20 mouse cellular contexts compared by ENCODE assay signal in the genomic region with DNA sequence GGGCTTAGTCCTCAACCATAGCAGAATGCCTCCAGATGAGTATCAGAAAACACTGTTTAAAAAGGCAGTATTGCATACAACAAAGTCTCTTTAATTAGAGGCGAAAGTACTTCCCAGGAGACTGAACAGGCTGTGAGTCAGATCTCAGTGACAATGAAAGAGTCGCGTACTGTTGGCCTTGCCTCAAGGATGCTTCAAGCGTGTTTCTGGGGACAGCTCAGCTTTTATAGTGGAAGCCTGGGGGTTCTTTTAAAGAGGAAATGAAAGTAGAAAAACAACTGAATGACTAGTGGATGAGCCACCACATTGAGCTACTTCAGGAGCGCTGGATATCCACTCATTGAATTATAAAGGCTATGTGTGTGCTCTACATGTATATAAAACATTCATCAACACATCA.
DNase-seq lines count a peak whose midpoint lies in the region; ATAC-seq lines count a peak whose summit lies in the region.
"Had no signal": no experiment of that assay in that cellular context is flagged by ENCODE, and none has a peak within 500 bp of the region (broad histone marks: within the 10 kb centered on the region; RNA-seq: fewer than 3 reads in every experiment).

No protein-coding gene starts in this region.

- no peak overlapping the region for H3K27ac ChIP-seq in forebrain, embryonic 10.5 days
- no peak overlapping the region for H3K27ac ChIP-seq in heart, embryonic 12.5 days (ENCODE audit: poor library complexity, severe bottlenecking)
- H3K27ac ChIP-seq: embryonic facial prominence, embryonic 13.5 days; forebrain, embryonic 13.5 days; heart, embryonic 13.5 days; hindbrain, embryonic 15.5 days had no signal

- WGBS in forebrain, embryonic 10.5 days = 84% methylated on average over 5 of the region's 5 CpGs
- WGBS in heart, embryonic 12.5 days = 87% methylated on average over 5 of the region's 5 CpGs

- no peak overlapping the region for H3K9ac ChIP-seq in heart, embryonic 12.5 days
- H3K9ac ChIP-seq: embryonic facial prominence, embryonic 13.5 days; forebrain, embryonic 13.5 days; forebrain, postnatal 0 days; heart, embryonic 13.5 days; hindbrain, embryonic 15.5 days had no signal

- H3K9me3 ChIP-seq in forebrain, embryonic 10.5 days = no peaks in the 10 kb centered on the region
- no peaks in the 10 kb centered on the region for H3K9me3 ChIP-seq in heart, embryonic 12.5 days (replicated peaks)
- H3K9me3 ChIP-seq: embryonic facial prominence, embryonic 13.5 days; forebrain, embryonic 13.5 days; heart, embryonic 13.5 days; hindbrain, embryonic 15.5 days had no signal

- peak; percentile 46 for ATAC-seq in granulocyte monocyte progenitor cell, adult 5-6 weeks (replicated peaks; ENCODE audit: poor library complexity, severe bottlenecking)
- ATAC-seq in heart, embryonic 12.5 days (ENCODE audit: insufficient number of reproducible peaks, low FRiP score) = no peak
- ATAC-seq: forebrain, embryonic 13.5 days; forebrain, postnatal 0 days; intestine, embryonic 16.5 days had no signal

- DNase-seq in adrenal gland, adult (ENCODE audit: inconsistent age in 2 of 2, low spot score in 1 of 2) = peak; percentile 25 to 87
- no peak for DNase-seq in adrenal gland, postnatal 4 days (ENCODE audit: low spot score in 2 of 2)
- peak; percentile 67 for DNase-seq in Muller cell, postnatal 12 days (ENCODE audit: inconsistent ontology term)
- peak; percentile 4 for DNase-seq in adrenal gland, postnatal 25 days
- no peak for DNase-seq in forebrain, embryonic 10.5 days (ENCODE audit: extremely low spot score, low spot score)
- DNase-seq in spleen, postnatal 4 days (ENCODE audit: low spot score in 2 of 2) = no peak
- DNase-seq: cerebellum, adult 11-12 months; cerebellum, adult 9-10 months; cerebellum, postnatal 25 days; forebrain, postnatal 0 days; gastrocnemius, postnatal 14 days; heart, postnatal 36 days had no signal

- H3K4me3 ChIP-seq in forebrain, embryonic 10.5 days = no peak overlapping the region
- no peak overlapping the region for H3K4me3 ChIP-seq in heart, embryonic 12.5 days
- H3K4me3 ChIP-seq: embryonic facial prominence, embryonic 13.5 days; forebrain, embryonic 13.5 days; heart, embryonic 13.5 days; hindbrain, embryonic 15.5 days had no signal

- no peak overlapping the region for H3K4me2 ChIP-seq in heart, embryonic 12.5 days
- H3K4me2 ChIP-seq: embryonic facial prominence, embryonic 13.5 days; forebrain, embryonic 13.5 days; heart, embryonic 13.5 days; hindbrain, embryonic 15.5 days had no signal

- H3K36me3 ChIP-seq in forebrain, embryonic 10.5 days (replicated peaks) = no peaks in the 10 kb centered on the region
- H3K36me3 ChIP-seq in heart, embryonic 12.5 days = no peaks in the 10 kb centered on the region
- H3K36me3 ChIP-seq: embryonic facial prominence, embryonic 13.5 days; heart, embryonic 13.5 days; hindbrain, embryonic 15.5 days had no signal

- no peaks in the 10 kb centered on the region for H3K27me3 ChIP-seq in forebrain, embryonic 10.5 days (ENCODE audit: poor library complexity, severe bottlenecking)
- no peaks in the 10 kb centered on the region for H3K27me3 ChIP-seq in heart, embryonic 12.5 days (replicated peaks)
- H3K27me3 ChIP-seq: CH12.LX; forebrain, embryonic 13.5 days; heart, embryonic 13.5 days; hindbrain, embryonic 15.5 days had no signal

- peaks cover 3% of the 10 kb centered on the region; the same call in 1 of the 2 replicates for H3K4me1 ChIP-seq in forebrain, embryonic 10.5 days
- H3K4me1 ChIP-seq in heart, embryonic 12.5 days (replicated peaks) = no peaks in the 10 kb centered on the region
- H3K4me1 ChIP-seq: embryonic facial prominence, embryonic 13.5 days; heart, embryonic 13.5 days; hindbrain, embryonic 15.5 days had no signal

Comparison
In these comparisons a context has a peak if more than half of its experiments do, and no peak if none do; other contexts are left out.
1. DNase-seq: peak in adrenal gland, adult (2 of 2), Muller cell, postnatal 12 days (single experiment) and adrenal gland, postnatal 25 days (single experiment); none in adrenal gland, postnatal 4 days (0 of 2), forebrain, embryonic 10.5 days (single experiment) and spleen, postnatal 4 days (0 of 2).